Mouse (Mus musculus) lung, postnatal 14 days (tissue): ENCODE data around the gene Fam189a1.
A peak's percentile ranks its signal among the peaks of the same experiment; 100 is the strongest.

Experiments used
- DNase-seq: peaks from one replicate; pipeline ENCODE4 v3.0.0; 2021

Gene Fam189a1

DNA sequence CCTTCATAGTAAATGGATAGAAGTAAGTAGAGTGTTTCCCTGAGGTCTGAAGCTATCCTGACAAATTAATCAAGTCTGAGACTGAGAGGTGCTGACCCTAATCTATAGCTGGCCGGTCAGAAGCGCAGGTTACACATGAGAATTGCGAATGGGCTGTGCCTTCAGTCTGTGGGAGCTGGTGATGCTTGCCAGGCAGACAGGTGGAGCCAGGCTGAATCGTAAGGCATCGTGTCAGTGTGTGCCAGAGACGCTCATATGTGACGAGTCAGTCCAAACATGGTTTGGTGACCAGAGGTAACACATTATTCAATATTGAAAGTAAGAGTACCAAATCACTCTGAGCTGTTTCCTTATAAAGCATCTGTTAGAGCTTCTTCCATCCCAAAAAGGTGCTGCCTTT is 115.3 kb downstream of the Fam189a1 start:
- DNase-seq: no peak

DNA sequence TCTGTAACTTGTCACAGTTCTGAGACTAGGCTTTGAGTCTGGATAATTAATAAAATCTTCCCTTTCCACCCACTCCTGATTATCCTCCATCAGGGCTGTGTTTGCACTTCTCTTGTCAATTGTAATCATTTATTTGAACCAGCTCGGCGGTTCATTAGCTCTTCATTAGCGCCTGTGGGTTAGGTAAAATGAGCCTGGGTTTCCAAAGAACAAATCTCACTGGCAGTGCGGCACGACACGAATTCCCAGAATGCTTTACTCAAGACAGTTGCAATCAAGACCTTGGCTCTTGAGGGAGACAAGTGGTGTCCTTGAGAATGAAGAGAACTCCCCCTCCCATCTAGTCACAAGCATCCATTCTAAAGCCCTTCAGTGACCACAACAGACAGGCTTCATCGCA is 124.6 kb downstream of the Fam189a1 start:
- DNase-seq: no peak

DNA sequence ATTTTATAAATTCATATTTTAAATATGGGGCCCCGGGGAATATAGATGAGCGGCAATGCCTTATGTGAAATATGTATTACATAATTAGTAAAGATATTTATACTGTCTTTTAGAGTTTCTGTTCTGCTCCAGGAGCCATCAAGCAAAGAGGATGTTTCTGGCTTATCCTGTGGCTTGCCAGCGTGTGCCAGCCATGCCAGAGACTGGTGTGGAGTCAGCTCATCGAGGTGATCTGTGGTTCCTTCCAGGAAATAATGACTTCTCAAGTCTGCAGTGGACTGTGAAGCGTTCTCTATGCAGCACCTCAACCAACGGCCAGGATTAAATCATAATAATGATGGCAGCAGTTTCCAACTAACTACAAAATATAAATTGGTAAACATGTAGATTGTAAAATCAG is 125.2 kb downstream of the Fam189a1 start:
- DNase-seq: no peak

DNA sequence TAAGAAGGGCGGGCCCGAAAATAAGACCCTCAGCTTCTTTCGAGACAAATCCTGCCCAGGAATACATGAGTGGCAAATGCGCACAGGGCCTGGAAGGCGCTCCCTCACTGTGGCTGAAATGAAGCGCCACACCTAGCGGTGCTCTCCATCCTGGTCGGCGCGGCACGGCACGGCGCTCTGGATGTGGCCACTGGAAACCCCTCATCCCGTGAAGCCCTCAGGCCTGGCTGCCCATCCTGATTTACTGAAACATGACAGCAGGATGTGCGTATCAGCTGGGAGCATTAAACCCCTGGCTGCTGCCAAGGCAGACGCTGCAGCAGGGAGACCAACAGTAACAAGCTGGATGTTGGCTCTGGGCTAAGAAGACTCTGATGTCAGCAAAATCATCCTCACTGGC is 126.4 kb downstream of the Fam189a1 start:
- DNase-seq: no peak

DNA sequence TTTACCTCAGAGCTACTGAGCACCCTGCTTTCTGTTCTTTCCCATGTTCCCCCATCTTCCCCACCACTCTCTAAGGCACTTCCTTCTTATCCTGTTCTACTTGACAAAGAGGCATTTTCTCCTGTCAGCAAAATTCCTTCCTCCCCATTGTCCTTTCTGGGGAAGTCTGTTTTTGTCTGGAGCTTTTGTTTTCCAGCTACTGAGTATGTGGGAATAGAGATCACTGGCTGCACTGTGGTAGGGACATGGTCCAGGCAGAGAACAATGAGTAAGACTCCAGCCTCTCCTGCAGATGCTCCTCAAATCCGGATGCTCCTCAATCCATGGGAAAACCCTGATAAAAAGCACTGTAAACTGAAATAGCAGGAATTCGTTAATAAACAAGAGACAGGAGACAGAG is 135.1 kb downstream of the Fam189a1 start:
- no peak for DNase-seq

DNA sequence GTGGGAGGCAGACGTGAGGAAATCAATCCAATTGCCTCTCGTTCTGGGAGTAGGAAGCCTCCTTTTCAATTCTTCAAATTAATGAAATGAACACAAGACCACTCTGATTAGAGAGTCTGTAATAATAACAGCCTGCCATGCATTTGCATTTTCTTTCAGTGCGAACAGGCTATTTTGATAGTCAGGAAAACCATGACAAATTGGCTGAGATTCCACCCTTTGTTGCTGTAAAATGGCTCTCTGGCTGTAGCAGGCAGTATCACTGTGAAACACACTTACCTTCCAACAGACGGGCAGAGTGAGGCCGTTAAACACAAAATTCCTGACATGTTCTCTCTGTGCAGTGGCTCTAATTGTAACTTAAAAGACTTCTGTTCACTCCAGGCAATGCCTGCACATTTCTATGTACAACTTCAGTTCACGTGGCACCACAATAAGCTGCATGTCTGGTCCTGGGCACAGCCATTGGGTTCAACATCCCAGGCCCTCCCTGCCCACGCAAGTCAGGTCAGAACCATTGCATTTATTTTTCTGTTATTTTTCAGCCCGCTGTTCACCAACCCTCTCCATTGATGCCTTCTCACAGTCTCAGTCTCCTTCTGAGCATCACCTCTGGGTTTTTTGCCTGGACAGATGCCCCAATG is 138.2 kb downstream of the Fam189a1 start:
- DNase-seq: no peak

DNA sequence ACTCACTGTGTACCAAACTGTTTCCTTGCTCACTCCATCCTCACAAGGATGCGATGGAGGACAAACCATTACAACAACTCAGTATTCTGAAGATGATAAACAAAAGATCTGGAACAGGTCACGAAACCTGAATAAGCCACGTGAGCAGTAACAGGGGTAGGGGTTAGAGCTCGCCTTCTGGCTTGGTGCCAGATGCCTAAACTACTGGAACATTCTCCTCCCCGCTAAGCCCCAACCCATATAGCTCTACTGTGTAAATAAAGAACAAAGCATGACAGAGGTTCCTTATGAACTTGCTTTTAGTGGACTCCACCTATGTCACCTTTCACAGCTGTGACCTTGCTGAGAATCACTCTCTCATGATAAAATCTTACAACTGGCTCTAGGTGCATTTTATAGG is 139.0 kb downstream of the Fam189a1 start:
- DNase-seq: no peak

DNA sequence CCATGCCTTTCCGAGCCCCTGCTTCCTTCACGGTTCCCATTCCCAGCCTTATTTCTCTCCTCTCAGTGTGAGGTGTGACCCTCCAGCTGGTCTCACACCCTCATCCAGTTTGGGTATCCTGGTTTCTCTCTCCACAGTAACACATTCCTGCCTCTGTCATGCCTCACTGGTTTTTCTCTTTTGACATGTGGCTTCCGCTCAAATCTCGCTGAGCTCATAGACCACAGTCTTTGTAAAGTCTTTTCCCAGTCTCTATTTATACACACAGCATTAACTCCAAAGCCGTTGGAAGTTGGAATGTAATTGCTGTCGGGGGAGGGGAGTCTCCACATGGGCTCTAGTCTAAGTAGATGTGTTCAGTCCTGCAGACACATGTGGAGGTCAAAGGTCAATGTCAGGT is 145.2 kb downstream of the Fam189a1 start:
- DNase-seq: no peak

DNA sequence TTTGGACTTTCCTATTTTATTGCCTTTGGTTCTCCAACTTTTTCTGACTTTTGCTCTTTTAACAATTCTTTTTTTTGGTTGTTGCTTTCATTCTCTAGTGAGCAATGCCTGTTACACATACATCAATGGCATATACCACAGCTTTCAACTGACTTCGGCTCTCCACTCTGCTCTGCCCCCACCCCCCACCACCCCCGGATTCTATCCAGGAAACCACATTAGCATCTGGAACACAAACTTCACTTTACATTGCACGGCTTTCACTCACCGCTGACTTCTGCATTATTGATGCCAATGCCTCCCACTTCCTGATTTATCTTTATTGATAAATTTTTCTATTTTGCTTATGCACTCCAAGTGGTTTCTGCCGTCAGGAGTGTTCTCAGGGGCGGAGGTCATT is 146.1 kb downstream of the Fam189a1 start:
- DNase-seq: no peak

DNA sequence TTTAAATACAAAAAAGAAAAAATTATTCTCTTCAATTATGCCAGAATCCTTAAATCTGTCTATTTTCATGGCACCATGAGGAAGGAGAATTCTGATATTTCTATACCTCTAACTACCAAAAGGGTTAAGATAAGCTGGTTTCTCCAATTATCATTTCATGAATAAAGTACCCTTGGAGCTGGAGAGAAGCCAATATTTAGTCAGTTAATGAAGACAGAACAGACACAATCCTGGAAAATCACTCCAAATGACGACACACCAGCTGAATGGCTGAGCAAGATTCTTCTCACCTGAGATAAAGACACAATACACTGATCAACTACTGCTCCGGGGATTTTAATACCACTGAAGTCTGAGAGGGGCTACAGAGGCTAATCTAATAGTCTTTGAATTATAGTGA is 150.6 kb downstream of the Fam189a1 start:
- DNase-seq: no peak

DNA sequence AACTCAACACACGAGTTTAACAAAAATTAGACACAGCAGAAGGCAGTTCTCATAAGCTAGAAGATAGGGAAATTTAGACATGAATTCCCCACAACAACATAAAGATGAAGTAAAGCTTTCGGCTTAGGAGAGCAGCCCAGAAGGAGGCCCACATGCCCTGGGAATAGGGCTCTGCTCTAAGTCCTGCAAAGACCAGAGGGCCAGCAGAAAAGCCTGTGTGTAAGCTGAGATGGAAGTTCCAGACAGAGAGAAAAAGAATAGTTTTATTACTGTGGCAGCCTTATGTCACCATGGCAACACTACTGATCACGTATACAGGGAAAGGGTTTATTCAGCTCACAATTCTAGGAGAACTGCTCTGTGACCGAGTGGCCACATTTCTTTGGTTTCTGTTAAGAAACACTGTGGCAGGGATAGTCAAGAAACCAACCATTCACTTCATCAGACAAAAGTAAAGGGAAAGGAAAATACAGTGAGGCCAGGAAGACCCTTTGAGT is 156.6 kb downstream of the Fam189a1 start:
- no peak for DNase-seq

DNA sequence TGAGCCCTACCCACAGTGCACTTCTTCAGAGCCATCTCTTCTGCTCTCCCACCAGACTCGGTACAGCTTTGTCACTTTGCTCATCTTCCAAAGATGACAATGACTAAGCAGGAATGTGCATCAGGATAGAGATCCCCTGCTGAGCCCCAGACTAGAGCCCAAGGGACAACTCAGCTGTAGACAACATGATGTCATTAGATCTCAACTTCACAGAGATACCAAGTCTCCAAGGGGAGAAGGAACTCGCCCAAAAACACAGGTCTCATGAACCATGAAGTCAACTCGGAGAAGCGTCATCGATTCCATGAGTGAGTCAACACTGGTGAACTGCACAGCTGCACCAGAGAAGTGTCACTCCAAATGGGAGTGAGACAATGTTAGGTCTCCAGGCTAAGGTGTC is 158.6 kb downstream of the Fam189a1 start:
- DNase-seq: no peak

DNA sequence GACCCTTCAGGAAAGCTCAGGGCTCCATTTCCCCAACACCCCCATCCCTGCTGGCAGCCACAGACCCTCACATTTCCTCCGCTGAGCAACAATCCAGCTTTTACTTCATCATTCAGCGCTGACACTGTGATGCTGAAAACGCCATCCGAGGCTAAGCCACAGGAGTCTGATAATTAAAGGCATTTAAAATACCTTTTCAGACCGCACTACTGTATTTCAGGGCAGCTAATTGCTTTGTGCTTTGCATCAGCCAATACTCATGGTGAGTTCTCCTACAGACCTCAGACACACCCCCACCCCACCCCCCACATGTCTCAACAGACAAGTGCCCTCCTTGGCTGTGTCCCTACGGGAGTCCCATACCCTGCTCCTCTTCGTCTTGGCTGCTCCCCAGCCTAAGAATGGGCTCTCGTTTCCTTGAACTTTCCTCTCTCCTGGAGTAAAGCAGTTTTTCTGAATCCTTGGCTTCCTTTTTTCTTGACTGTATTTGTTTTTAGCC is 160.4 kb downstream of the Fam189a1 start:
- DNase-seq: no peak

DNA sequence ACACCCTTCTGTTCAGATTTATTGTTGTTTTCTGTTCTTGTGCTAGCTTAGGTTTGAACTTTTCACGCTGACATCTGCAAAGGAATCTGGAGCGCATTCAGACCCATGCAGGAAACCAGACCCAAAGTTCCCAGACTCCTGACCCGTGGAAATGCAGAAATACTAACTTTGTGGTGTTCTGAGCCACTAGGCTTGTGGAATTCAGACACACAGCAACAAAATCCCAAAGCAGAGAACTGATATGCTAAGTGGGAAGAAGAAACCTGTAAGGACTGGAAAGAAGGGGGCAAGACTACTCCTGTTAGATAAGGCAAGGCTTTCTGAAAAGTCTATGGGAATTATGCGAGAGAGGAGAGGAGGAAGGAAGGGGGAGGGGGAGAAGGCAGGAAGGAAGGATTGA is 167.0 kb downstream of the Fam189a1 start:
- no peak for DNase-seq

DNA sequence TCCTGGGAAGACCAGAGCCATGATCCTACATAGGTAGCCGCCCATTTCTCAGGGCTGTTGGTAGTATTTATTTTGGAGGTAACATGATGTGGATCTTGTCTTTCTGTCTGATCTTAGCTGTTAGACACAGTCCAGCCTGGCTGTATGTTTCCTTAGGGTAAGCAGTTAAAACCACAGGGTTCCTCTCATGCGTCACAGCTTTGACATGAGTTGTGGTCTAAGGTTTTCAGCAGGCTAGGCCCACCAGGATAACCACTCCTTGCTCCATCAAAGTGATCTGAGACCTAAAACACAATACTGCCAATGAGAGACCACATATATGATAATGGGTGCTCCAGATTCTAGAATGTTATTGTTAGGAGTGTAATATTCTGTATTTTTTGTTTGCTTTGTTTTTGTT is 168.4 kb downstream of the Fam189a1 start:
- no peak for DNase-seq

DNA sequence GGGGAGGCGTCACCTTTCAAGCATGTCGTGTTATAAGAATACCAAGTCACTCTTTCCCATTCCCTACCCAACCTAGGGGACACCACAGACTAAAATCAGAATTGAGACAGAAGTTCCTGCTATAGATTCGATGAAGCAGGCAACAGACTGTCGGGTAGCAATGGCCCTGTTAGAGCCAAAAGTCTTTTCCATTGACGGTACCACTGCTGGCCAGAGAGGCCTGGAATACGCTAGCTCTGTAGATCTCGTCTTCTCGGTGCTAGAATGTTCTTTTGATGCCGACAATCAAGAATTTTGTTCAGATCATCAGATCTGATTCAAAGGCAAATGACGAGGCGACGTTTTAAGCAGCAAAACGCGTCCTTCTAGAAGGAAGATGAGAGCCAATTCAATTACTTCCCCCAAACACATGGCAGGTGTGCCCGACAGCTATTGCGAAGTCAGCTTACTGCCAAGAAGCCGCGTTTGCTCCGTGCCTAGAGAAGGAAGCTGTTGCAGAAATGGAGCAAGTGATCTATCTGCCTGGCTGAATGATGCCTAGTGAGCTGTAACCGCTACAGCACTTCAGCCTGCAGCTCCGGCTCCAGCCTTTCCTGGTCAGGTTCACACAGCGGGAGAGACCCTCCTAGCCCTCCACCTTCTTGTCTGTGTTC is 171.8 kb downstream of the Fam189a1 start:
- DNase-seq: no peak

DNA sequence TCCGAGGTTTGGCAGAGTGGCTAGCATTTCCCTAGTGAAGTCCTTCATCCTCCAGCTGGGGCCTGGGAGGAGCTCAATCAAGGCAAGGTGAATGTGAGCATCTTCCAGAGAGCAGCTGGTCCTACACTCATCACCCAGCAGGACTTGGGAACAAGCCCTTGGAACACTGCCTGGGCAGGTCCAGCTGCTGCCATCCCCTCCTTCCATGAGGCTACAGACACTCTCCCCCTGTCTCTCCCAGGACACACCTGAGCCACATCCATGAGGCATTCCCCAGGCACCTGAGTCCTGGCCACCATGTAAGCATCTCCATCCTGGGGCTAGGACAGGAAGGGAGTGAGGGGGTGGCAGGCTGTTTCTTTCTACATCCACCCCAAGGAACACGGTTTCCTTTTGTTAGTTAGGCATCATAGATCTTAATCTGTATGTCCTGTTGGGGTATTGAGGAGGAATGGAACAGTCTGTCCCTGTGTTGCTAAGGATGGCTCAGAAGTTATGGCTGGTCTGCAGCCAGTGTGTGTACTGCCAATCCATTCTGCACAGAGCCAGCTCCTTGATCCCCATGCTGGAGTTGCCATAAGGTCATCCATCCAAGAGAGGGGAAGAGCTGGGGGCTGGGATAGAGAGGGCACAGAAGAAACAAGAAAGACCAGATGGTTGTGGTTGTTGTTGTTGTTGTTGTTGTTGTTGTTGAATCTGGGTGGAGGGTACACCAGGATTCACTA is 174.7 kb downstream of the Fam189a1 start:
- DNase-seq: no peak

DNA sequence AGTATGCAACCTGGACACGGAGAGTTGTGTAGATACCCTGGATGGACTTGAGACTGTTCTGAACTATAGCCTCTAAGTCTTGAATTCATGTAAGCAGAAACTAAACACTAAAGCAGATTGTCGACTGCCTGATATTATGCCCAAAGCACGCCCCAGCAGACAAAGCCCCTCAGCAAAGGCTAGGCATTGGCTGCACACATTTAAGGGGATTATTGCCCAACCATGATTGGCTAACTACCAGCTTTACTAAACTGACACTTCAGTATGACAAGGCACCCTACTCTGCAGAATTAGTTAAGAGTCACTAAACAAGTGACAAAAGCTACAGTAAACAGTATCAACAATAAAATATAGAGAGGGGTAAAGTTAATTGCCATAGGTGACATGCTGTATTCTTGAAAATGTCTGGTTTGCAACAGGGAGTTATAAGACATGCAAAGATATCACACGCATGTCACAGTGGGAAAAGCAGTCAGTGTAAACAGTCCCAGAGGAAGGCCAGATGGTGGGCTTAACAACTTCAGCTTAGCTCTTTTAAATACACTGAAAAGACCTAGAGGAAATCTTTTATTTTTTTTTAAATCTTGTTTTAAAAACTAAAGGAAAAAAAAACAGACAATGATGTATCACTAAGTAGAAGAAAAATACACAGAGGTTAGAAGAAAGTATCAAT is 182.6 kb downstream of the Fam189a1 start:
- DNase-seq: no peak

DNA sequence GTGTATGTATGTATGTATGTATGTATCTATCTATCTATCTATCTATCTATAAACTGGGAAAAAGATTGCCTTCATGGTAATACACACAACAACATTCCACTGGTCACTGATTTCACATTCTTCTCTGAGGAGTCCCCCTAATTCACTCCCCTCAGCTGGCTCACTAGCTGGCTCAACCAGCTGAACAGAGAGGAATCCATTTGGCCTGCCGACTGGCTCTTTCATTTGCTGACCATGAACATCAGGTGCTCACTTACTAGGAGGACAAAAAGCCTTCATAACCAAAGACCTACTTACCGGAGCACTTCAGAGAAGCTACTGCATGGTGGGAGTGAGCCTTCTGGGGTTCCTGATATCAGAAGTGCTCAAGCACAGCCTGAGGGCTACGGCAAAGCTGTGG is 194.2 kb downstream of the Fam189a1 start:
- no peak for DNase-seq

DNA sequence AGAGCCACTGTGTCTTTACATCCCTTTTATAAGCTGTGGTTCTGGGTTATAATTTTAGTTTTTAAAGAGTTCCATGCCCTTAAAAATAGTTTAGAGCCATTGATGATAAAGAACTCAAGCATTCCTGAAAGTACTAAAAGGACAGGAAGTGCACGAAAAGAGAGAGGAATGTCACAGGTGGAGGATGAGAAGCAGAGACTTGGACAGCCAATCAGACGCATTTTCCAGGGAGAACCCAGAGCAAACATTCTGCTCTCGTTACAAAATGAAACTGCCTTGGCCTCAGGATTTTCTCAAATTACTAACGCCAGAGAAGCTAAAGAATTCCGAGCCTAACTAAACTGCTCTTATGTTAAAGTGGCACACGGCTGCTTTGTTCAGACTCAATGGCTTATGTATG is 197.3 kb downstream of the Fam189a1 start:
- no peak for DNase-seq

DNA sequence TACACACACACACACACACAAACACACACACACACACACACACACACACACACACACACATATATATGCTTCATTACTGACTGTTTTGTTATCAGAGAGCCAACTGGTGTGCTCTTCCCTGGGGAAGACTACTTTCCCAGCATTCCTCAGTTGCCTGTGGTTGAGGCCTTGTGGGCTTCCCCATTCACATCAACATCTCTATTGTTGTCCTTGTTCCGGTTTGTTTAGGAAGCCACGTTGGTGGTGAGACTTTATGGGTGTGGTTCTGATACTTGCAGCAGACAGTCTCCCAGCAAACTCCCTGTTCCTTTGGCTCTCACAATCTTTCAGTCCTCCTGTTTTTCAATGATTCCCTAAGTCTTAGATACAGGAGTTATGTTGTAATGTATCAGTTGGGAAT is 204.2 kb downstream of the Fam189a1 start:
- DNase-seq: no peak

DNA sequence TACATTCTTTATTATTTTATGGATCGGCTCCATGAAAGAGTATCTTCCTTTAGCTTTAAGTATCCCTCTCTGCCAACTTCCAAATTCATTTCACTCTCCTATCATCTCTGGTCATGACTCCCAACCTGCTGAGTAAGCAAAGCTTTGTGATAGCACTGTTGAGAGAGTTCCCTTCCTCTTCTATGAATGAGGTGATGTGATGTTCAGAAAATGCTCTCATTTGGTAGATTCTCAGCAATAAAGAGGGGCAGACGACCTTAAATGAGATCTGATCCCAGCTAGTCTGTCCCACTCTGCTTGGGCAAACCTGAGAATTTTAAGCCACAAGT is 205.6 kb downstream of the Fam189a1 start:
- DNase-seq: no peak

DNA sequence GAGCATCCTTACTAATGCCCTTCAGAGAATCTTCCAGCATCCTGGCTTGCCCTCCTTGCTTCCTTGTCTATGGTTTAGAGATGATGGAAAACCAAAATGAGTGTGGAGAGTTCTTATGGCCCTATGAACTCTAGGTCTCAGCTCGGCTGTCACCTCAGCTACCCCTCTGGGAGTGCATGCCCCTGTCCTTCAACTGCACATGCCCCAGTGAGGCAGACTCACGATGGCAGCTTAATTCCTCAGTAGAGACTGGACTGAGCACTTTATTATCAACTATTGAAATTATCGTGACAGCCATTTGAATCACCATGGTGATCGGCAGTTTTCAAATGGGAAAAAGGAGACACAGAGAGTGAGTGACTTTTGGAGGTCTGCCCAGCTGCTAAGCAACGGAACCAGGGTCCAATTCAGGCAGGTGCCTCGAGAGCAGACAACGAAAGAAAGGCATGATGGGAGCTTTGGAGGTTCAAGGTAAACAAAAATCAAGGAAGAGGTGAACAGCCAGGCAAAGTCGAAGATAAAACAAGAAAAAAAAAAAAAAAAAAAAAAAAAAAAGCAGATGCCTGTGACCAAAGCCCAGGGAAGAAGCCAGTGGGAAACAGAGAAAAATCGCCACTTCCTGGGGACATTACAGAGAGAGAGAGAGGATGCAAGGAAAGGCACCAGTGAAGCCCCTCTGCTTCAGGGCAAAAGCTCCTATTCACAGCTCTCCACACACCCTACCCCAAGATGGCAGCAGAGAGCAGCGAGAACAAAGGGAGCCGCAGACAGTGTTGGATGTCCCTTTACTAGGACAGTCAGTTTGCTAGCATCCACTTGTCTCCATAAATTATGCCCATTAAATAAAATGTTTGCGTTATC is 206.2 kb downstream of the Fam189a1 start:
- DNase-seq: peak; percentile 75
